Mouse (Mus musculus) MEL (cell line): ENCODE results near the gene Saa3. TPM values are rescaled to one million over a fixed set of nuclear protein-coding genes. Genes with fewer than 3 reads are reported as not detected.

Source experiments
- DNase-seq: peaks from one replicate; pipeline ENCODE4 v3.0.0; 2011; ENCODE audit warnings: low read depth, low spot score
- H3K27ac ChIP-seq: 2 replicates; pipeline ENCODE4 v1.5.1; 2012; ENCODE audit warnings: low read depth, mild to moderate bottlenecking, control low read depth, low read length, moderate library complexity; ENCODE audit not compliant: control insufficient read depth
- H3K27me3 ChIP-seq, 2 experiments: fragments of 150-350 bp in 1 of 2; sonication (generic) in 1 of 2; 2 replicates each; pipeline ENCODE4 v1.6.1; 2012; ENCODE audit warnings: low read length in 2 of 2, mild to moderate bottlenecking in 2 of 2, improper control_type of control experiment in 1 of 2, moderate library complexity in 1 of 2; ENCODE audit not compliant: insufficient read depth in 2 of 2, control insufficient read depth in 1 of 2
- H3K36me3 ChIP-seq, 2 experiments: 2 replicates each; pipeline ENCODE4 v1.6.1; 2012 to 2014; ENCODE audit warnings: low read length in 2 of 2, improper control_type of control experiment in 1 of 2, inconsistent platforms in 1 of 2, mild to moderate bottlenecking in 1 of 2; ENCODE audit not compliant: insufficient read depth in 2 of 2, control insufficient read depth in 1 of 2
- H3K4me1 ChIP-seq, 2 experiments: fragments of 150-350 bp in 1 of 2; sonication (generic) in 1 of 2; 2 replicates each; pipeline ENCODE4 v1.6.1; 2012; ENCODE audit warnings: low read length in 2 of 2, improper control_type of control experiment in 1 of 2, mild to moderate bottlenecking in 1 of 2; ENCODE audit not compliant: insufficient read depth in 2 of 2, control insufficient read depth in 1 of 2
- H3K4me3 ChIP-seq, 2 experiments: fragments of 150-350 bp in 1 of 2; sonication (generic) in 1 of 2; 2 replicates each; pipeline ENCODE4 v1.5.1; 2012; ENCODE audit warnings: low read depth in 2 of 2, low read length in 2 of 2, mild to moderate bottlenecking in 2 of 2, moderate library complexity in 2 of 2, control low read depth in 1 of 2, improper control_type of control experiment in 1 of 2; ENCODE audit not compliant: control insufficient read depth in 1 of 2, insufficient read depth in 1 of 2
- H3K79me2 ChIP-seq: 2 replicates; pipeline ENCODE4 v1.6.1; 2012; ENCODE audit warnings: mild to moderate bottlenecking, low read length, moderate library complexity; ENCODE audit not compliant: control insufficient read depth, poor library complexity, insufficient read depth
- H3K9ac ChIP-seq: 2 replicates; pipeline ENCODE4 v1.6.1; 2012; ENCODE audit warnings: low read depth, mild to moderate bottlenecking, control low read depth, low read length, moderate library complexity; ENCODE audit not compliant: control insufficient read depth, poor library complexity, severe bottlenecking
- H3K9me3 ChIP-seq: fragments of 150-350 bp; sonication (generic); replicated peaks from 2 replicates; pipeline ENCODE4 v1.6.1; 2012; ENCODE audit warnings: mild to moderate bottlenecking, low read length, improper control_type of control experiment, moderate library complexity; ENCODE audit not compliant: insufficient read depth
- BHLHE40 ChIP-seq: IDR thresholded peaks from 2 replicates; pipeline ENCODE4 v1.6.1; 2012; ENCODE audit warnings: low read depth, mild to moderate bottlenecking, inconsistent platforms, low read length, improper control_type of control experiment, borderline replicate concordance
- CTCF ChIP-seq, 3 experiments: IDR thresholded peaks in 2 of 3; conservative IDR thresholded peaks in 1 of 3; 2 replicates each; pipeline ENCODE4 v1.5.1; 2011 to 2012; ENCODE audit warnings: low read length in 3 of 3, low read depth in 2 of 3, mild to moderate bottlenecking in 2 of 3, improper control_type of control experiment in 1 of 3, inconsistent platforms in 1 of 3, mixed read lengths in 1 of 3, moderate library complexity in 1 of 3; ENCODE audit not compliant: control insufficient read depth in 1 of 3, insufficient read depth in 1 of 3, poor library complexity in 1 of 3, severe bottlenecking in 1 of 3
- E2F4 ChIP-seq: IDR thresholded peaks from 2 replicates; pipeline ENCODE4 v1.6.1; 2011; ENCODE audit warnings: low read depth, low read length, improper control_type of control experiment, borderline replicate concordance
- EP300 ChIP-seq, 2 experiments: IDR thresholded peaks; 2 replicates each; pipeline ENCODE4 v1.6.1; 2011; ENCODE audit warnings: improper control_type of control experiment in 2 of 2, low read length in 2 of 2, low read depth in 1 of 2, mild to moderate bottlenecking in 1 of 2
- ETS1 ChIP-seq: IDR thresholded peaks from 2 replicates; pipeline ENCODE4 v1.6.1; 2012; ENCODE audit warnings: low read depth, mild to moderate bottlenecking, inconsistent platforms, low read length, improper control_type of control experiment, moderate library complexity
- GABPA ChIP-seq: IDR thresholded peaks from 2 replicates; pipeline ENCODE4 v1.6.1; 2012; ENCODE audit warnings: low read depth, mild to moderate bottlenecking, inconsistent platforms, low read length, improper control_type of control experiment, moderate library complexity
- GATA1 ChIP-seq: IDR thresholded peaks from 2 replicates; pipeline ENCODE4 v1.6.1; 2011; ENCODE audit warnings: low read depth, low read length, improper control_type of control experiment
- JUND ChIP-seq: IDR thresholded peaks from 2 replicates; pipeline ENCODE4 v1.6.1; 2011; ENCODE audit warnings: low read depth, mild to moderate bottlenecking, improper control_type of control experiment, low read length
- KAT2A ChIP-seq: conservative IDR thresholded peaks from 2 replicates; pipeline ENCODE4 v1.6.1; 2012; ENCODE audit warnings: low read depth, low read length, improper control_type of control experiment, inconsistent platforms
- MAFK ChIP-seq: IDR thresholded peaks from 2 replicates; pipeline ENCODE4 v1.6.1; 2011; ENCODE audit warnings: low read depth, mild to moderate bottlenecking, low read length, improper control_type of control experiment, borderline replicate concordance
- MAZ ChIP-seq: IDR thresholded peaks from 2 replicates; pipeline ENCODE4 v1.6.1; 2012; ENCODE audit warnings: low read depth, mild to moderate bottlenecking, inconsistent platforms, low read length, improper control_type of control experiment
- MEF2A ChIP-seq: IDR thresholded peaks from 2 replicates; pipeline ENCODE4 v1.6.1; 2014; ENCODE audit warnings: low read depth, mild to moderate bottlenecking, inconsistent platforms, low read length, improper control_type of control experiment; ENCODE audit not compliant: poor library complexity, insufficient replicate concordance, severe bottlenecking; ENCODE audit errors: extremely low read depth
- MXI1 ChIP-seq: IDR thresholded peaks from 2 replicates; pipeline ENCODE4 v1.6.1; 2011; ENCODE audit warnings: mild to moderate bottlenecking, low read depth, low read length, improper control_type of control experiment
- MYC ChIP-seq: IDR thresholded peaks from 2 replicates; pipeline ENCODE4 v1.6.1; 2011; ENCODE audit warnings: low read depth, mild to moderate bottlenecking, low read length, improper control_type of control experiment, moderate library complexity
- NRF1 ChIP-seq: IDR thresholded peaks from 2 replicates; pipeline ENCODE4 v1.6.1; 2014; ENCODE audit warnings: low read depth, mild to moderate bottlenecking, inconsistent platforms, low read length, improper control_type of control experiment, moderate library complexity; ENCODE audit not compliant: poor library complexity, insufficient read depth, severe bottlenecking
- POLR2A ChIP-seq, 2 experiments: IDR thresholded peaks; 2 replicates each; pipeline ENCODE4 v1.6.1; 2011 to 2012; ENCODE audit warnings: low read length in 2 of 2, mild to moderate bottlenecking in 2 of 2, control low read depth in 1 of 2, improper control_type of control experiment in 1 of 2, low read depth in 1 of 2, moderate library complexity in 1 of 2; ENCODE audit not compliant: control insufficient read depth in 1 of 2, insufficient read depth in 1 of 2, poor library complexity in 1 of 2
- POLR2AphosphoS2 ChIP-seq: IDR thresholded peaks from 2 replicates; pipeline ENCODE4 v1.6.1; 2011; ENCODE audit warnings: low read length, improper control_type of control experiment
- POLR2AphosphoS5 ChIP-seq: IDR thresholded peaks from 2 replicates; pipeline ENCODE4 v1.6.1; 2012; ENCODE audit warnings: low read depth, borderline replicate concordance, mild to moderate bottlenecking, inconsistent platforms, low read length, moderate library complexity, mixed read lengths
- RAD21 ChIP-seq: IDR thresholded peaks from 2 replicates; pipeline ENCODE4 v1.6.1; 2011; ENCODE audit warnings: mild to moderate bottlenecking, low read depth, low read length, improper control_type of control experiment
- RCOR1 ChIP-seq: IDR thresholded peaks from 2 replicates; pipeline ENCODE4 v1.6.1; 2012; ENCODE audit warnings: low read depth, mild to moderate bottlenecking, inconsistent platforms, low read length, improper control_type of control experiment
- SIN3A ChIP-seq: IDR thresholded peaks from 2 replicates; pipeline ENCODE4 v1.6.1; 2012; ENCODE audit warnings: low read length, improper control_type of control experiment, inconsistent platforms
- SMC3 ChIP-seq: IDR thresholded peaks from 2 replicates; pipeline ENCODE4 v1.6.1; 2011; ENCODE audit warnings: low read depth, low read length, improper control_type of control experiment
- TBP ChIP-seq: IDR thresholded peaks from 2 replicates; pipeline ENCODE4 v1.8.0; 2011; ENCODE audit warnings: low read depth, low read length, improper control_type of control experiment
- UBTF ChIP-seq: IDR thresholded peaks from 2 replicates; pipeline ENCODE4 v1.6.1; 2012; ENCODE audit warnings: low read depth, mild to moderate bottlenecking, inconsistent platforms, low read length, improper control_type of control experiment, moderate library complexity, borderline replicate concordance; ENCODE audit not compliant: insufficient read depth
- USF1 ChIP-seq: IDR thresholded peaks from 2 replicates; pipeline ENCODE4 v1.6.1; 2014; ENCODE audit warnings: low read depth, mild to moderate bottlenecking, inconsistent platforms, low read length, improper control_type of control experiment, moderate library complexity
- ZC3H11A ChIP-seq: IDR thresholded peaks from 2 replicates; pipeline ENCODE4 v1.6.1; 2012; ENCODE audit warnings: low read depth, mild to moderate bottlenecking, inconsistent platforms, low read length, improper control_type of control experiment
- ZKSCAN1 ChIP-seq: IDR thresholded peaks from 2 replicates; pipeline ENCODE4 v1.6.1; 2012; ENCODE audit warnings: low read depth, mild to moderate bottlenecking, inconsistent platforms, low read length, improper control_type of control experiment, moderate library complexity
- ZNF384 ChIP-seq: IDR thresholded peaks from 2 replicates; pipeline ENCODE4 v1.6.1; 2012; ENCODE audit warnings: low read depth, mild to moderate bottlenecking, inconsistent platforms, low read length, improper control_type of control experiment
- polyA plus RNA-seq, 2 experiments: library from polyadenylated mRNA; stranded (reverse) in 1 of 2; unstranded in 1 of 2; fragments of >175 nt in 1 of 2; fragments of >200 nt in 1 of 2; gene quantifications; 2 replicates each; pipeline versions ENCODE4 v1.2.1 to v1.2.4; 2012; ENCODE audit warnings: low replicate concordance in 2 of 2, low read depth in 1 of 2; ENCODE audit not compliant: insufficient read length in 2 of 2, insufficient read depth in 1 of 2, missing spikeins in 1 of 2
- total RNA-seq: library from RNA; depleted of rRNA; stranded (reverse); fragments of 300-350 nt; gene quantifications from 2 replicates; pipeline ENCODE4 v1.2.3, GENCODE M21; 2012

Gene Saa3
- total and polyA plus RNA-seq, 3 experiments, result 1.3 to 1.7 TPM; not detected in 1

GRCm38 (mm10) chr7:46672160-46672672 is 43.3 kb downstream of the Saa3 start, which contains the start of gene Tph1:
Gene Tph1 (minus strand): TSS chr7:46672537.
- no peak for TF ChIP-seq MAFK
- TF ChIP-seq EP300 (IDR thresholded peaks at IDR 0.05; ENCODE audit: low read depth in 1 of 2, low read length in 2 of 2), result no peak
- TF ChIP-seq ZNF384, result no peak
- no peak for TF ChIP-seq ETS1
- TF ChIP-seq MXI1, result no peak
- TF ChIP-seq MEF2A, result no peak
- TF ChIP-seq RCOR1, result no peak
- TF ChIP-seq MAZ, result no peak
- TF ChIP-seq JUND, result no peak
- TF ChIP-seq GABPA, result no peak
- TF ChIP-seq MYC, result no peak
- no peak for TF ChIP-seq SMC3
- no peak for TF ChIP-seq E2F4
- no peak for TF ChIP-seq POLR2A (IDR thresholded peaks at IDR 0.05; ENCODE audit: control insufficient read depth in 1 of 2, insufficient read depth in 1 of 2, low read depth in 1 of 2, low read length in 2 of 2, poor library complexity in 1 of 2)
- no peak for TF ChIP-seq ZC3H11A
- no peak for TF ChIP-seq GATA1
- no peak for TF ChIP-seq NRF1
- no peak for TF ChIP-seq POLR2AphosphoS2
- Histone ChIP-seq H3K9me3 (no peaks in the 10 kb centered on the region), H3K36me3 (peaks cover 0 to 14% of the 10 kb centered on the region in 2 experiments; a peak in 2 of 4 replicates), H3K9ac (no peak within 1 kb of the TSS), H3K4me1 (peaks cover 13 to 30% of the 10 kb centered on the region in 2 experiments), H3K4me3 (no peak within 1 kb of the TSS), H3K27ac (no peak within 1 kb of the TSS), H3K79me2 (no peaks in the 10 kb centered on the region), H3K27me3 (no peaks in the 10 kb centered on the region)
- no peak for DNase-seq

GRCm38 (mm10) chr7:46667256-46667655 is 48.2 kb downstream of the Saa3 start:
- H3K9me3 ChIP-seq, result no peaks in the 10 kb centered on the region
- no peak for TF ChIP-seq USF1
- TF ChIP-seq SIN3A, result no peak
- no peak for TF ChIP-seq ZKSCAN1
- TF ChIP-seq E2F4, result no peak
- no peak for TF ChIP-seq TBP
- no peak for TF ChIP-seq BHLHE40
- no peak for TF ChIP-seq MXI1
- TF ChIP-seq RAD21, result no peak
- no peak for TF ChIP-seq EP300 (IDR thresholded peaks at IDR 0.05; ENCODE audit: low read depth in 1 of 2, low read length in 2 of 2)
- TF ChIP-seq KAT2A, result no peak
- no peak for TF ChIP-seq GABPA
- TF ChIP-seq UBTF, result no peak
- TF ChIP-seq POLR2AphosphoS5, result no peak
- TF ChIP-seq CTCF (IDR thresholded peaks at IDR 0.05 in 2 of 3, conservative IDR thresholded peaks at IDR 0.05 in 1 of 3; ENCODE audit: control insufficient read depth in 1 of 3, insufficient read depth in 1 of 3, low read depth in 2 of 3, low read length in 3 of 3, poor library complexity in 1 of 3, severe bottlenecking in 1 of 3), result no peak
- no peak for TF ChIP-seq MYC
- H3K4me1 ChIP-seq, result peaks cover 3 to 19% of the 10 kb centered on the region in 2 experiments; a peak in 2 of 4 replicates
- H3K4me3 ChIP-seq, result no peak overlapping the region
- no peaks in the 10 kb centered on the region for H3K79me2 ChIP-seq
- no peak overlapping the region for H3K9ac ChIP-seq
- no peak for DNase-seq
- no peaks in the 10 kb centered on the region for H3K27me3 ChIP-seq
- peaks cover 0 to 3% of the 10 kb centered on the region in 2 experiments; a peak in 2 of 4 replicates for H3K36me3 ChIP-seq
- no peak overlapping the region for H3K27ac ChIP-seq
